Comparison of ENCODE assay signal across 13 mouse cellular contexts in the genomic region with DNA sequence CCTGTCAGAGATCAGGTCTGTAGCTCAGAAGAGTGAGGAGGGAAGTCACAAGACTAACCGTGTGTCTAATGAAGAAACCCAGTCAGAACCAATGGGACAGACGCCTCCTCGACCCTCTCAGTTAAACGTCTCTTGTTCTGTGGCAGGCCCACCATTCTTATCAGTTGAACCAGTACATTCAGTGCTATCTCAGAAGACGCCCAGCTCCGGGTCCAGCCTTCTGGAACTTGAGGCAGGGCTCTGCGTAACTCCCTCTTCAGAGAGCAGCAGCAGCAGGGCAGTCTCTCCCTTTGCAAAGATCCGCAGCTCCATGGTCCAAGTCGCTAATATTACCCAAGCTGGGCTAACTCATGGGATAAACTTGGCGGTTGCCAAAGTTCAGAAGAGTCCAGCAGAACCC.
"Had no signal": no experiment of that assay in that cellular context is flagged by ENCODE, and none has a peak within 500 bp of the region (broad histone marks: within the 10 kb centered on the region; RNA-seq: fewer than 3 reads in every experiment).

No protein-coding gene starts in this region.

- H3K27me3 ChIP-seq: hindbrain, embryonic 15.5 days; kidney, embryonic 15.5 days; megakaryocyte, embryonic 14.5 days; midbrain, embryonic 12.5 days had no signal

- DNase-seq: kidney, adult 18-20 months; kidney, postnatal 25 days; lung, adult 2 months; lung, postnatal 10 days; lung, postnatal 4 days; thymus, postnatal 25 days had no signal

- H3K4me1 ChIP-seq: kidney, embryonic 15.5 days; limb, embryonic 10.5 days had no signal

- H3K9me3 ChIP-seq: hindbrain, embryonic 15.5 days; kidney, embryonic 15.5 days; limb, embryonic 10.5 days; megakaryocyte, embryonic 14.5 days; midbrain, embryonic 12.5 days had no signal

- H3K4me3 ChIP-seq: hindbrain, embryonic 15.5 days; kidney, embryonic 15.5 days; left cerebral cortex, adult 2 months; limb, embryonic 10.5 days; megakaryocyte, embryonic 14.5 days; midbrain, embryonic 12.5 days had no signal

- H3K9ac ChIP-seq: hindbrain, embryonic 15.5 days; kidney, embryonic 15.5 days; midbrain, embryonic 12.5 days had no signal

- H3K4me2 ChIP-seq: hindbrain, embryonic 15.5 days; kidney, embryonic 15.5 days; midbrain, embryonic 12.5 days had no signal

- H3K27ac ChIP-seq: hindbrain, embryonic 15.5 days; left cerebral cortex, adult 2 months; limb, embryonic 10.5 days; midbrain, embryonic 12.5 days; stomach, postnatal 0 days had no signal
